Mouse (Mus musculus) activated CD4-positive, CD25-positive, alpha-beta regulatory T cell (primary cell): ENCODE measurements around the gene Plcxd2. TPM values are rescaled to one million over a fixed set of nuclear protein-coding genes. Genes with fewer than 3 reads are reported as not detected.

Experiments
- polyA plus RNA-seq, 2 experiments: library from polyadenylated mRNA; unstranded; fragments of 100-300 nt; shearing (Covaris generic); gene quantifications; one replicate each; pipeline ENCODE4 v1.2.1; 2017

Gene Plcxd2
- 10 to 100 TPM in 1 of 2 experiments, 1 to 10 TPM in 1; 7.8 to 11.6 TPM for polyA plus RNA-seq

DNA sequence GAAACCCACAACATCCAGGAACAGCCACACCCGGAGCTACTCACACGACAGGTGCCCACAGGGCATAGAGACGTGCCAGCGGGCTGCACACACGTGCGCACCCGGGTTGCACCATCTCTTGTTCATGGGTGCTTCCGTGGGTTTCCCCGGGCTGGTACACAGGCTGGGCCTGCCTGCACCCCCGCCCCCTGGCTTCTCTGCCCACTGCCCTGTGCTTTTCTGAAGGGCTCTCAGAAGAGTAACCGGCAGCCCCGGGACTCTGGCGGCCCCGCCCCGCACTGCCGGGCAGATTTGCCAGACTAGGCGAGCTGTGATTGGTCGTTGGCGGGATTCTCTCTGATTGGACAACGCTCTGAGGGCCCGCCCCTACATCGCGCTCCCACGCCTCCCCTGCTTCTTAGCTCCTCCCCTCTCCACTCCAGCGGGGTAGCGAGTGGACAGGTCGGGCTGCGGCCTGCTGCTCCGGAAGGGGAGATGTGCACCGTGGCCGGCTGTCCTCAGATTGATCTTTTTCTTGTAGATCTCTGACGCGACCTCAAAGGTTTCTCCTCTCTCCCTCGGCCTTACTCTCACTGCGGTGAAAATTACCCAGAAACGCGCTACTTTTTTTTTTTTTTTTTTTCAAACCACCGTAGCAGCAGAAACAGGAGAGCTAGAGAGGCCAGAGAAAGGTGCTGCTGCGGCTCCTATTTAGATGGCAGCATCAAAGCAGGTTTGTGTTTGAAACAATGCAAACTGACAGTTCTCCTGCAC, at the start of gene Plcxd2:
Gene Plcxd2, minus strand, starts transcription at position 66 of the 753 bp plus-strand sequence.

DNA sequence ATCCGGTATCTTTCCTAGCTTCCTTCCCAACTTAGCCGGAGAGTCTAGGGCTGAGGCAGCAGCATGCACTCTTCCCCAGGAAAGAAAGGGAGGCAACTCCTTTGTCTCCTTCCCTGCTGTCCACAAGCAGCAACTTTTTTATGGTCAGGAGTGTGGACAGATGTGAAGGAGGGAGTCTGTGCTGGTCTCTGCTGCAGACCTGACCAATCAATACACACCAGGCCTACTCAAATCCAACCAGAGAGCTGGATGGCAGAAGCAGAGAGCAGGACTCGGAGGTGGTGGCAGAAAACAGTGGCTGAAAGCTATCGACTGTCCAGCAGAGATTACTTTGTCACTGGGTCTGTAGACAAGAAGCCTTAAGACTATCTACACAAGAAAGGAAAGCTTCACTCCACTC, 56.6 kb downstream of the Plcxd2 start, which contains the start of gene Phldb2:
Gene Phldb2, minus strand, starts transcription at position 205 of the 400 bp plus-strand sequence.

Other genes with a start within 250 kb of the Plcxd2 start
- gene Phldb2, start 56.6 kb downstream of the Plcxd2 start, polyA plus RNA-seq = under 1 TPM in 1 of 2 experiments, not detected in 1; 0.15 TPM
- 100 to 1,000 TPM; 139 to 185 TPM for gene Cd96, start 110.0 kb upstream of the Plcxd2 start, polyA plus RNA-seq
- gene Gm4737, start 144.9 kb upstream of the Plcxd2 start, polyA plus RNA-seq = 1 to 10 TPM; 5.2 to 9.2 TPM